Mouse (Mus musculus) ES-Bruce4 (cell line): ENCODE data around the gene Lgals1.

ENCODE experiments used
- CTCF ChIP-seq: IDR thresholded peaks from one replicate; pipeline ENCODE4 v1.8.1; 2011; ENCODE audit warnings: low read depth, low read length
- POLR2A ChIP-seq: IDR thresholded peaks from one replicate; pipeline ENCODE4 v1.8.1; 2011; ENCODE audit warnings: low read length; ENCODE audit not compliant: insufficient read depth

- TF ChIP-seq CTCF (no peak), POLR2A (no peak)
Observed at GRCm38 (mm10) chr15:78925129-78925528, 1.4 kb upstream of the Lgals1 start.
